In genomic region chr16:85899790-85900587, GRCm38 (mm10) we compare ENCODE assay signal across 8 mouse cellular contexts. TPM values are rescaled to one million over a fixed set of nuclear protein-coding genes. Genes with fewer than 3 reads are reported as not detected.
DNase-seq lines count a peak whose midpoint lies in the region; TF ChIP-seq lines count a peak whose summit lies in the region.

No protein-coding gene starts in this region.

- no peak for TF ChIP-seq CTCF in brain, embryonic 14.5 days (IDR thresholded peaks at IDR 0.05; ENCODE audit: borderline replicate concordance, extremely low read depth, insufficient read depth, insufficient read length)

- intact Hi-C loops in left cerebral cortex, postnatal 25 days (cut with DNase I), result no loop called here

- TF ChIP-seq POLR2A in brain, embryonic 14.5 days (IDR thresholded peaks at IDR 0.05; ENCODE audit: borderline replicate concordance, extremely low read depth, insufficient read depth, insufficient read length, poor library complexity, severe bottlenecking), result no peak

- DNase-seq in left cerebral cortex, postnatal 25 days (ENCODE audit: low spot score in 2 of 2), result peak; percentile 15 to 24
- DNase-seq in left cerebral cortex, adult 8-10 months (ENCODE audit: low spot score in 2 of 2), result no peak
- peak; percentile 68 for DNase-seq in brain, embryonic 14.5 days (ENCODE audit: low read depth)
- peak; percentile 32 to 59 for DNase-seq in gastrocnemius, postnatal 4 days (ENCODE audit: low spot score in 2 of 2)
- peak; percentile 6 for DNase-seq in kidney, adult 9 months
- peak; percentile 27 for DNase-seq in lung, postnatal 10 days
- DNase-seq in right cerebral cortex, postnatal 25 days, result peak; percentile 23
- DNase-seq in spleen, postnatal 10 days (ENCODE audit: low spot score in 2 of 2), result no peak

RNA-seq across cellular contexts. Expression of gene Adamts5, which starts 1.6 kb away (rescaled TPM):
- 1 to 10 TPM; 1.1 to 1.4 TPM for total RNA-seq in left cerebral cortex, postnatal 25 days (2021)
- total RNA-seq in left cerebral cortex, adult 8-10 months (2022), result 1 to 10 TPM in 1 of 4 experiments, under 1 TPM in 3; 0.74 to 1.1 (median 0.83) TPM
- polyA plus RNA-seq in brain, embryonic 14.5 days (2012; rRNA removed), result 0.93 and 2.0 TPM in 2 replicates
- 10 to 100 TPM; 17.6 to 20.0 TPM for total RNA-seq in gastrocnemius, postnatal 4 days (2021)

Comparison
In these comparisons a context has a peak if more than half of its experiments do, and no peak if none do; other contexts are left out.
1. DNase-seq: peak in left cerebral cortex, postnatal 25 days (2 of 2), brain, embryonic 14.5 days (single experiment), gastrocnemius, postnatal 4 days (2 of 2), kidney, adult 9 months (single experiment), lung, postnatal 10 days (single experiment) and right cerebral cortex, postnatal 25 days (single experiment); none in left cerebral cortex, adult 8-10 months (0 of 2) and spleen, postnatal 10 days (0 of 2).
2. RNA of gene Adamts5, which starts 1.6 kb away (total RNA-seq): 17.6 to 20.0 TPM in gastrocnemius, postnatal 4 days; 1.1 to 1.4 TPM in left cerebral cortex, postnatal 25 days and 0.74 to 1.1 TPM in left cerebral cortex, adult 8-10 months; every median in the first group is over 4 times any median in the second.